Mouse (Mus musculus): ENCODE results near the gene Upp2. TPM values are rescaled to one million over a fixed set of nuclear protein-coding genes. Genes with fewer than 3 reads are reported as not detected.

Gene Upp2
- 45.7 and 55.8 TPM in 2 replicates for polyA plus RNA-seq (2015; fragmentation: Nextera tagmentation; extraction: Ambion mirVana)

DNA sequence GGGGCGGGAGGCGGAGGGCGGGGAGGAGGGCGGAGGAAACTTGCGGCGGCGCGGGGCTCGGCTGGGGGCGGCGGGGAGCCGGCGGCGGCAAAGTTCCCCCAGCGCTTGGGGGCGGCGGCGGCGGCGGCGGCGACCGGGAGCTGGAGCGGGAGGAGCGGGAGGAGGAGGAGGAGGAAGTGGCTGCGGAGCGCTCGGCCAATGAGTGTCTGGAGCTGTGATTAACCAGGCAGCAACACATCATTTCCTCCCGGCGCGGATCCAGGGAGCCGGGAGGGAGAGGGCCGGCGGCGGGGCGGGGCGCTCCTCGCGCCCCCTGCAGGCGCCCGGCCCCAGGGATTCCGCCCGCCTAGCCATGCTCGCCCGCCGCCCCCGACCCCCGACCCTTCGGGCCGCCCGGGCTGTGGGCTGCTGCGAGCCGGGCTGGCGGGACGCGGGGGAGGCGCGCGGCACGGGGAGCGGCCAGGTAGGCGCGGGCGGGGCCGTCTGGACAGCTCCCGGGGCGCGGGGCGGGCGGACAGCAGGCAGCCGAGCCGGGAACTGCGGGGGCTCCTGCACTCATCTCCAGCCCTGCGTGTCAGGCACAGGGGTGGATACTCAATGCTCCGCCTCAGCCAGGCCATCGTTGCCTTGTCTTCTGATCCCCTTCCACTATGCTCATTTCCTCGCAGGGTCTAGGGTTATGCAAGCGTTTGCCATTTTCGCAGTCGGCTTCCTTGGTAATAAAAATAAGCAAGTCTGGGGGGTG lies at the start of gene Upp2, which contains the start of gene Acvr1:
Gene Upp2 (plus strand): TSS at position 233 of the 745 bp plus-strand sequence.
Gene Acvr1 (minus strand): TSS at position 92 of the 745 bp plus-strand sequence.
- peak within 1 kb of the TSS; percentile 72 for H3K9ac ChIP-seq (replicated peaks)
- no peaks in the 10 kb centered on the region for H3K9me3 ChIP-seq (ENCODE audit: low read length)
- 3% methylated on average over 24 of the region's 80 CpGs for WGBS (ENCODE audit: insufficient replicate concordance)
- TF ChIP-seq CTCF (IDR thresholded peaks at IDR 0.05; ENCODE audit: low read depth) (peak; percentile 22; the same call in 1 of the 2 replicates), EP300 (IDR thresholded peaks at IDR 0.05; ENCODE audit: low read depth) (no peak)
- H3K4me3 ChIP-seq (ENCODE audit: low read depth, low read length), result peak within 1 kb of the TSS; percentile 71
- peak; percentile 90 for ATAC-seq
- H3K27ac ChIP-seq (ENCODE audit: low read depth), result peak within 1 kb of the TSS; percentile 92
- peaks cover 25% of the 10 kb centered on the region for H3K4me1 ChIP-seq (ENCODE audit: insufficient read depth)
- peak; percentile 79 for DNase-seq
- H3K27me3 ChIP-seq (ENCODE audit: insufficient read depth, low read length), result no peaks in the 10 kb centered on the region
- no peaks in the 10 kb centered on the region for H3K36me3 ChIP-seq (replicated peaks; ENCODE audit: insufficient read depth, low read length)
- H3K4me2 ChIP-seq (ENCODE audit: low read depth, low read length), result peak within 1 kb of the TSS; percentile 78

DNA sequence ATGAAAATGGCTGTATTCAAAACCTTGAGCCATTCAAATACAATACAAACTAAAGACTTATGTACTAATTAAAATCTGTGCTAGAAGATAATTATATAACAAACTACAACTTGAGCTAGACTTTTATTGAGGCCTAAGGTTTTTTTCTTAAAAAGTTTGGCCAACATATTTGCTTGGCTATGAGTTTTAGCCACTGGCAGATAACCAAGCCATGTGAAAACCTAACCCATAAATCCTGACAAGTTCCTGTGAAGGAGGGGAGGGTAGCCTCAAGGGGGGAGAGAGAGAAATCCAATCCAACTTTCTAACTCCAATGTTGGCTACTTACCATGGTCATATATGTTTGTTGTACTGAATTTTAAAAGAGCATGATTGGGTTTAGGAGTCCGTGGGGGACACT lies 48.6 kb upstream of the Upp2 start:
- peaks cover 2% of the 10 kb centered on the region; the same call in 1 of the 2 replicates for H3K4me1 ChIP-seq (ENCODE audit: insufficient read depth)
- H3K4me2 ChIP-seq (ENCODE audit: low read depth, low read length), result no peak overlapping the region
- no peak overlapping the region for H3K9ac ChIP-seq (replicated peaks)
- no peak for ATAC-seq
- TF ChIP-seq CTCF (IDR thresholded peaks at IDR 0.05; ENCODE audit: low read depth) (no peak), EP300 (IDR thresholded peaks at IDR 0.05; ENCODE audit: low read depth) (no peak)
- H3K27ac ChIP-seq (ENCODE audit: low read depth), result no peak overlapping the region
- H3K36me3 ChIP-seq (replicated peaks; ENCODE audit: insufficient read depth, low read length), result no peaks in the 10 kb centered on the region
- no peak overlapping the region for H3K4me3 ChIP-seq (ENCODE audit: low read depth, low read length)
- DNase-seq, result no peak
- 69% methylated on average over 1 of the region's 1 CpGs for WGBS (ENCODE audit: insufficient replicate concordance)
- no peaks in the 10 kb centered on the region for H3K27me3 ChIP-seq (ENCODE audit: insufficient read depth, low read length)
- H3K9me3 ChIP-seq (ENCODE audit: low read length), result no peaks in the 10 kb centered on the region

DNA sequence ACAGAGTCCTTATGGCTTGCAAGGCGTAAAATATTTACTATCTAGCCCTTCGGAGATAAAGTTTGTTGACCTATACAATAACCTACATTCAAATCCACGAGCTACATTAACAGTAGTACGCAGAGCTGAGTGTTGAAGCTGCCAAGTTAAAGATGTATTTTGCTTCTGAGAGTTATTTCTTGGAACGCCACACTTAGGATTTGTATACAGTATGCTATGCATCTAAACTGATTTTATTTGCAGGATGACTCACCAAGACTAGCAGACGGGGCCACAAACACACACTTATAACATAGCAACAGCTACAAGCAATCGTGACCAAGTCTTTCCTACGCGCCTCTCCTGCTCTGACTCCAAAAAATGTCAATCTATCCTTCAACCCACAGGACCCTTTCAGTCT lies 46.4 kb upstream of the Upp2 start:
- Histone ChIP-seq H3K9me3 (ENCODE audit: low read length) (no peaks in the 10 kb centered on the region), H3K4me2 (ENCODE audit: low read depth, low read length) (no peak overlapping the region), H3K27ac (ENCODE audit: low read depth) (no peak overlapping the region), H3K9ac (replicated peaks) (no peak overlapping the region), H3K36me3 (replicated peaks; ENCODE audit: insufficient read depth, low read length) (no peaks in the 10 kb centered on the region), H3K27me3 (ENCODE audit: insufficient read depth, low read length) (no peaks in the 10 kb centered on the region), H3K4me3 (ENCODE audit: low read depth, low read length) (no peak overlapping the region), H3K4me1 (ENCODE audit: insufficient read depth) (no peaks in the 10 kb centered on the region; the same call in 1 of the 2 replicates)
- WGBS (ENCODE audit: insufficient replicate concordance), result 74% methylated on average over 9 of the region's 9 CpGs
- TF ChIP-seq EP300 (IDR thresholded peaks at IDR 0.05; ENCODE audit: low read depth) (no peak), CTCF (IDR thresholded peaks at IDR 0.05; ENCODE audit: low read depth) (no peak)
- DNase-seq, result no peak
- no peak for ATAC-seq

DNA sequence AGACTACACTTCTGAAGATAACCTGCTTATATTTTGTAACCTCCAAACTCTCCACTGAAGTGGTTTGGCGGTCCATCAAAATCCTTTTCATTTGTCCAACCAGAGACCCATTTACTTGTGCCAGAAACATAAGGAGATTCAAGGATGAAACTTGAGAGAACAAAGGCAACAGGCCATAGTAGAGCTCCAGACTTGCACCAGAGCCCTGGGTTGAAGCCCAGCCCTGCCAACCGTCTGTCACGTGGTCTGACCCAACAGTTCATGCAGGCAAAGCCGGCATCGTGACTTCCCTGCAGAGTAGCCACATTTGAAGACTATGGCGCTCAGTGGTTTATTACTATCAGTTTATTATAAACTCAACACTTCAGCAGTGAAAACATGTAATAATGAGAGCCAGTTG lies 45.5 kb upstream of the Upp2 start:
- 75% methylated on average over 6 of the region's 6 CpGs for WGBS (ENCODE audit: insufficient replicate concordance)
- H3K27me3 ChIP-seq (ENCODE audit: insufficient read depth, low read length), result no peaks in the 10 kb centered on the region
- no peak for ATAC-seq
- H3K27ac ChIP-seq (ENCODE audit: low read depth), result no peak overlapping the region
- H3K9ac ChIP-seq (replicated peaks), result no peak overlapping the region
- H3K4me2 ChIP-seq (ENCODE audit: low read depth, low read length), result no peak overlapping the region
- H3K9me3 ChIP-seq (ENCODE audit: low read length), result no peaks in the 10 kb centered on the region
- TF ChIP-seq CTCF (IDR thresholded peaks at IDR 0.05; ENCODE audit: low read depth), result no peak
- no peak for TF ChIP-seq EP300 (IDR thresholded peaks at IDR 0.05; ENCODE audit: low read depth)
- H3K4me3 ChIP-seq (ENCODE audit: low read depth, low read length), result no peak overlapping the region
- DNase-seq, result no peak
- no peaks in the 10 kb centered on the region for H3K36me3 ChIP-seq (replicated peaks; ENCODE audit: insufficient read depth, low read length)
- H3K4me1 ChIP-seq (ENCODE audit: insufficient read depth), result no peaks in the 10 kb centered on the region; the same call in 1 of the 2 replicates

DNA sequence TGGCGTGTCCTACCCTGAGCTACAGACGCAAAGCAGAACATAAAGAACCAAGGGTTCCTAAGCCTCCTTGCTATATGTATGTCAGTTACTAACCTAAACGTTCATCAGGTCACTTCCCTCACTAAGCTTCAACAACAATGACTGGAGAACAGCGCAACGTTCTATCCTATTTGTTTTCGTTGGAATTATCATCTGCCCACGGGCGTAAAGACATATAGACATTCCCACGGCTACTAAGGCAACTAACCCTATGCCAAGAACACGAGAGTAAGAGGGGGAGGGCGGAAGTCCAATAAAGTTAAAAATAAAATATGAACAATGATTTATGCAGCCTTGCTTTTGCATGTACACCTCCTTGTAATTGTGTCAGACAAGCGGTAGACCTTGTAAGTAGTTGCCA lies 44.0 kb upstream of the Upp2 start:
- Histone ChIP-seq H3K27ac (ENCODE audit: low read depth) (no peak overlapping the region), H3K9ac (replicated peaks) (no peak overlapping the region), H3K27me3 (ENCODE audit: insufficient read depth, low read length) (no peaks in the 10 kb centered on the region), H3K4me1 (ENCODE audit: insufficient read depth) (peaks cover 3% of the 10 kb centered on the region), H3K36me3 (replicated peaks; ENCODE audit: insufficient read depth, low read length) (no peaks in the 10 kb centered on the region), H3K4me3 (ENCODE audit: low read depth, low read length) (no peak overlapping the region), H3K4me2 (ENCODE audit: low read depth, low read length) (no peak overlapping the region), H3K9me3 (ENCODE audit: low read length) (no peaks in the 10 kb centered on the region)
- ATAC-seq (no peak), DNase-seq (no peak)
- TF ChIP-seq EP300 (IDR thresholded peaks at IDR 0.05; ENCODE audit: low read depth), result no peak
- TF ChIP-seq CTCF (IDR thresholded peaks at IDR 0.05; ENCODE audit: low read depth), result no peak
- 80% methylated on average over 12 of the region's 12 CpGs for WGBS (ENCODE audit: insufficient replicate concordance)

DNA sequence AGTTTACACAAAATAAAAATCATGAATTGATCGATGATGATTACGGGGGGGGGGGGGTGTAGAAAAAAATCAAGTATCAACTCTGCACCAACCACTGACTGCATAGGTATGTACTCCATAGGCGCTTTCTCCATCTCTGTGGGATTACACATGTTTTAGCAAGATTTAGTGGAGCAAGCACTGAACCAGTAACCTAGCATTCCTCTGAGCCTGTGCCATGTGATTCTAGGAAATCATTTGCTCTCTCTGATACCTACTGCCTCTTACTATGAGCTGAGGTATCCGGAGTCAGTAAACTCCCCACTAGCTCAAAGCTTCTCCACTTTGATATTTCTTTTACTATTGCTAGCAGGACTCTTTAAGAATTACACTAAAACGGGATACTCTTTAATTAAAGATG lies 43.2 kb upstream of the Upp2 start:
- 78% methylated on average over 5 of the region's 5 CpGs for WGBS (ENCODE audit: insufficient replicate concordance)
- no peak for ATAC-seq
- no peaks in the 10 kb centered on the region for H3K27me3 ChIP-seq (ENCODE audit: insufficient read depth, low read length)
- no peak overlapping the region for H3K4me2 ChIP-seq (ENCODE audit: low read depth, low read length)
- no peak for TF ChIP-seq EP300 (IDR thresholded peaks at IDR 0.05; ENCODE audit: low read depth)
- no peak for TF ChIP-seq CTCF (IDR thresholded peaks at IDR 0.05; ENCODE audit: low read depth)
- H3K9ac ChIP-seq (replicated peaks), result no peak overlapping the region
- H3K4me1 ChIP-seq (ENCODE audit: insufficient read depth), result peaks cover 8% of the 10 kb centered on the region
- DNase-seq, result no peak
- H3K4me3 ChIP-seq (ENCODE audit: low read depth, low read length), result no peak overlapping the region
- H3K9me3 ChIP-seq (ENCODE audit: low read length), result no peaks in the 10 kb centered on the region
- H3K36me3 ChIP-seq (replicated peaks; ENCODE audit: insufficient read depth, low read length), result no peaks in the 10 kb centered on the region
- H3K27ac ChIP-seq (ENCODE audit: low read depth), result no peak overlapping the region

All from liver, postnatal 0 days (tissue).